Mouse (Mus musculus): ENCODE measurements at regions not wholly inside any gene's neighbourhood (a gene's known extent, or its start where the extent isn't known, plus 50 kb on each side); places are given as distances from the start of the nearest gene placed in this dataset.

- TF ChIP-seq GATA1 (IDR thresholded peaks at IDR 0.05; ENCODE audit: low read length) (no peak), TAL1 (IDR thresholded peaks at IDR 0.05; ENCODE audit: low read length) (no peak)
- Histone ChIP-seq H3K27me3 (ENCODE audit: control insufficient read depth) (no peaks in the 10 kb centered on the region), H3K4me3 (replicated peaks) (no peak overlapping the region), H3K36me3 (ENCODE audit: control insufficient read depth) (no peaks in the 10 kb centered on the region), H3K9me3 (ENCODE audit: control insufficient read depth, low read length) (no peaks in the 10 kb centered on the region), H3K4me1 (ENCODE audit: control insufficient read depth) (no peaks in the 10 kb centered on the region)
Measured at GRCm38 (mm10) chr4:33793398-33793797, 131.0 kb upstream of the Cnr1 start.

DNA sequence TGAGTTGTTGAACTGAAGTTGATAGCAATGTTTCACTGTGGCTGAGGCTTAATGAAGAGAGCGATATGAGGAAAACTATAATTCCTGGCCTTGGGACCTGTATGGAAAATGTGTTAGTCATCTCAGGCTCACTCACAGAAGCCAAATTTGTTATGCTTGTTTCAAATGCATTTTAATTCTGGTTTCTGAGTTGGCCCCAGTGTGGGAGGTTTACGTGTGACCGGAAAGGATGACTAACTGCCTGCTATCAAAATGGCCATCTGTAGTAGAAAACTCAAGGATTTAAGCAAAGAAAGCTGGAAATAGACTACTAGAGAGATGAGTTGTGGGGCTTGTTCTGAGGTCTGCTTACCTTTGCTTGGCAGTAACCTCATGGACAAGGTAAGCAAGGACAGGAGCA, 128.9 kb upstream of the Cnr1 start:
- TF ChIP-seq TAL1 (IDR thresholded peaks at IDR 0.05; ENCODE audit: low read length) = no peak
- TF ChIP-seq GATA1 (IDR thresholded peaks at IDR 0.05; ENCODE audit: low read length) = no peak
- H3K4me3 ChIP-seq (replicated peaks) = no peak overlapping the region
- no peaks in the 10 kb centered on the region for H3K4me1 ChIP-seq (ENCODE audit: control insufficient read depth)

GRCm38 (mm10) chr4:33797964-33798363, 126.4 kb upstream of the Cnr1 start:
- H3K36me3 ChIP-seq (ENCODE audit: control insufficient read depth) = no peaks in the 10 kb centered on the region
- H3K4me3 ChIP-seq (replicated peaks) = no peak overlapping the region
- no peaks in the 10 kb centered on the region for H3K27me3 ChIP-seq (ENCODE audit: control insufficient read depth)
- H3K9me3 ChIP-seq (ENCODE audit: control insufficient read depth, low read length) = peaks cover 3% of the 10 kb centered on the region; the same call in 1 of the 2 replicates
- H3K4me1 ChIP-seq (ENCODE audit: control insufficient read depth) = no peaks in the 10 kb centered on the region
- TF ChIP-seq GATA1 (IDR thresholded peaks at IDR 0.05; ENCODE audit: low read length) (no peak), TAL1 (IDR thresholded peaks at IDR 0.05; ENCODE audit: low read length) (no peak)

More for the DNA sequence above, 128.9 kb upstream of the Cnr1 start:
- Histone ChIP-seq H3K36me3 (ENCODE audit: control insufficient read depth) (no peaks in the 10 kb centered on the region), H3K27me3 (ENCODE audit: control insufficient read depth) (no peaks in the 10 kb centered on the region), H3K9me3 (ENCODE audit: control insufficient read depth, low read length) (no peaks in the 10 kb centered on the region)

- Histone ChIP-seq H3K4me1 (ENCODE audit: control insufficient read depth) (no peaks in the 10 kb centered on the region), H3K4me3 (replicated peaks) (no peak overlapping the region), H3K36me3 (ENCODE audit: control insufficient read depth) (no peaks in the 10 kb centered on the region), H3K9me3 (ENCODE audit: control insufficient read depth, low read length) (peaks cover 3% of the 10 kb centered on the region; the same call in 1 of the 2 replicates), H3K27me3 (ENCODE audit: control insufficient read depth) (no peaks in the 10 kb centered on the region)
- TF ChIP-seq TAL1 (IDR thresholded peaks at IDR 0.05; ENCODE audit: low read length) = no peak
- TF ChIP-seq GATA1 (IDR thresholded peaks at IDR 0.05; ENCODE audit: low read length) = no peak
Measured at GRCm38 (mm10) chr4:33798654-33799053, 125.7 kb upstream of the Cnr1 start.

- TF ChIP-seq TAL1 (IDR thresholded peaks at IDR 0.05; ENCODE audit: low read length) (no peak), GATA1 (IDR thresholded peaks at IDR 0.05; ENCODE audit: low read length) (no peak)
- no peak overlapping the region for H3K4me3 ChIP-seq (replicated peaks)
- no peaks in the 10 kb centered on the region for H3K4me1 ChIP-seq (ENCODE audit: control insufficient read depth)
- no peaks in the 10 kb centered on the region for H3K36me3 ChIP-seq (ENCODE audit: control insufficient read depth)
- H3K27me3 ChIP-seq (ENCODE audit: control insufficient read depth) = no peaks in the 10 kb centered on the region
- H3K9me3 ChIP-seq (ENCODE audit: control insufficient read depth, low read length) = peaks cover 3% of the 10 kb centered on the region; the same call in 1 of the 2 replicates
Measured at GRCm38 (mm10) chr4:33799110-33799509, 125.3 kb upstream of the Cnr1 start.

GRCm38 (mm10) chr4:33799831-33800230, 124.6 kb upstream of the Cnr1 start:
- H3K4me1 ChIP-seq (ENCODE audit: control insufficient read depth) = no peaks in the 10 kb centered on the region
- H3K9me3 ChIP-seq (ENCODE audit: control insufficient read depth, low read length) = peaks cover 3% of the 10 kb centered on the region; the same call in 1 of the 2 replicates
- no peaks in the 10 kb centered on the region for H3K27me3 ChIP-seq (ENCODE audit: control insufficient read depth)
- no peaks in the 10 kb centered on the region for H3K36me3 ChIP-seq (ENCODE audit: control insufficient read depth)
- TF ChIP-seq TAL1 (IDR thresholded peaks at IDR 0.05; ENCODE audit: low read length) (no peak), GATA1 (IDR thresholded peaks at IDR 0.05; ENCODE audit: low read length) (no peak)
- no peak overlapping the region for H3K4me3 ChIP-seq (replicated peaks)

DNA sequence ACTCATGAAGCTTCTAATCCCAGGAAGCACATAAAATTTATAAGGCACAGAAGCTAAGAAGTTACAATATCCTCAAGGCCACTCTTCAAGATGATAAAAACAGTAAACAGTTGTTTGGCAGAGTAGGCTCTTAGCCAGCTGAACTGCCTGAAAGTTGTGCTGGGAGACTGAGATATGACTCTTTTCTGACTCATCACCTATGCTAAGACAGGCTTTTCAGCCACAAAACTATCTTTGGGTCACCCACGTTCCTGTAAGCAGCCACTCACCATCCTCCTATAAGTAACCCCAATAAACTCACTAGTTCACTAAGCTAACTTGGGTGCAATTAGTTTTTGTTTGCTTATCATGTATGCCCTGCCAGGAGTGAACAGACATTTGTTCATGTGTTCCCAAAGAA, 112.1 kb upstream of the Cnr1 start:
- Histone ChIP-seq H3K36me3 (ENCODE audit: control insufficient read depth) (no peaks in the 10 kb centered on the region), H3K9me3 (ENCODE audit: control insufficient read depth, low read length) (peaks cover 2% of the 10 kb centered on the region; the same call in 1 of the 2 replicates)

DNA sequence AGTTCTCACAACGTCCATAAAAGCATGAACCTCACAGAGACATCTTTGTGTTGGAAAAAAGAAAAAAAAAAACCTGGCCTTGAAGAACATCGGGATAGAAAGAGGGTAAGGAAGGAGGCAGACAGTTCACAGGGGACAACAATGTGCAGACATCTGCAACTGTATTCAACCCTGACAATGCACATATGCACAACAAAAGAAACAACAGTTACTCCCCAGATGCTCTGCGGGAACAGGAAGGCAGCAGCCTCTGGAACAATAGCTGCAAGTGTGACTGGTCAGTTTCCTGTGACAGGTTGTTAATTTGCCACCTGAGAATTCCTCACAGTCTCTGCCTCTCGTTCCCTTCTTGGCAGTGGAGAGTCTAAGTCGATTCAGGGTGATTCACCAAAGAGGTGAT, 100.5 kb upstream of the Cnr1 start:
- no peaks in the 10 kb centered on the region for H3K4me1 ChIP-seq (ENCODE audit: control insufficient read depth)
- no peak for TF ChIP-seq TAL1 (IDR thresholded peaks at IDR 0.05; ENCODE audit: low read length)
- no peak for TF ChIP-seq GATA1 (IDR thresholded peaks at IDR 0.05; ENCODE audit: low read length)
- no peak overlapping the region for H3K4me3 ChIP-seq (replicated peaks)

More for the DNA sequence above, 112.1 kb upstream of the Cnr1 start:
- no peaks in the 10 kb centered on the region for H3K4me1 ChIP-seq (ENCODE audit: control insufficient read depth)
- TF ChIP-seq GATA1 (IDR thresholded peaks at IDR 0.05; ENCODE audit: low read length) (no peak), TAL1 (IDR thresholded peaks at IDR 0.05; ENCODE audit: low read length) (no peak)
- H3K27me3 ChIP-seq (ENCODE audit: control insufficient read depth) = no peaks in the 10 kb centered on the region
- no peak overlapping the region for H3K4me3 ChIP-seq (replicated peaks)

GRCm38 (mm10) chr4:33833134-33833533, 91.3 kb upstream of the Cnr1 start:
- no peaks in the 10 kb centered on the region for H3K36me3 ChIP-seq (ENCODE audit: control insufficient read depth)
- no peaks in the 10 kb centered on the region for H3K27me3 ChIP-seq (ENCODE audit: control insufficient read depth)
- no peaks in the 10 kb centered on the region for H3K4me1 ChIP-seq (ENCODE audit: control insufficient read depth)
- H3K9me3 ChIP-seq (ENCODE audit: control insufficient read depth, low read length) = no peaks in the 10 kb centered on the region
- no peak for TF ChIP-seq GATA1 (IDR thresholded peaks at IDR 0.05; ENCODE audit: low read length)
- no peak for TF ChIP-seq TAL1 (IDR thresholded peaks at IDR 0.05; ENCODE audit: low read length)
- H3K4me3 ChIP-seq (replicated peaks) = no peak overlapping the region

More for the DNA sequence above, 100.5 kb upstream of the Cnr1 start:
- Histone ChIP-seq H3K36me3 (ENCODE audit: control insufficient read depth) (no peaks in the 10 kb centered on the region), H3K9me3 (ENCODE audit: control insufficient read depth, low read length) (no peaks in the 10 kb centered on the region), H3K27me3 (ENCODE audit: control insufficient read depth) (no peaks in the 10 kb centered on the region)

DNA sequence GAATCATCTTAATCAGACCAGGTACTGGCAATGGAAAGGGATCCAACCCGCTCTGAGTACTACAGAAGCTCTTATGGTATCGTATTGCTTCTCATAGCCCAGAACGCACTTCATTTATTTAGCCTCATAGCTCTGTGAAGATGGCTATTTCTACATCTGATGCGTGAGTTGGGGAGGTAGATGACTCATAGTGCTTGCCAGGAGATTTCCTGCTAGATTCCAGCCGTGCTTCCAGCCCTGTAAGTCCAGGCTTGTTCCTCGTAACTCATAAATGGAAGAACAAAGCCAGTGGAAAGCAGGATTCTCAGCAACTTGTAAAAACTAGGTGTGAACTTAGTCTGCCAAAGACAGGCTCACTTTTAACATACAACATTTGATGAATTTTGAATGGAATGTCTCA, 86.0 kb upstream of the Cnr1 start:
- TF ChIP-seq GATA1 (IDR thresholded peaks at IDR 0.05; ENCODE audit: low read length) = no peak
- no peak for TF ChIP-seq TAL1 (IDR thresholded peaks at IDR 0.05; ENCODE audit: low read length)
- H3K4me1 ChIP-seq (ENCODE audit: control insufficient read depth) = no peaks in the 10 kb centered on the region
- H3K27me3 ChIP-seq (ENCODE audit: control insufficient read depth) = no peaks in the 10 kb centered on the region
- H3K36me3 ChIP-seq (ENCODE audit: control insufficient read depth) = no peaks in the 10 kb centered on the region
- H3K4me3 ChIP-seq (replicated peaks) = no peak overlapping the region
- H3K9me3 ChIP-seq (ENCODE audit: control insufficient read depth, low read length) = no peaks in the 10 kb centered on the region
